Mouse (Mus musculus): Measurements from ENCODE around the gene 4921504E06Rik.

DNA sequence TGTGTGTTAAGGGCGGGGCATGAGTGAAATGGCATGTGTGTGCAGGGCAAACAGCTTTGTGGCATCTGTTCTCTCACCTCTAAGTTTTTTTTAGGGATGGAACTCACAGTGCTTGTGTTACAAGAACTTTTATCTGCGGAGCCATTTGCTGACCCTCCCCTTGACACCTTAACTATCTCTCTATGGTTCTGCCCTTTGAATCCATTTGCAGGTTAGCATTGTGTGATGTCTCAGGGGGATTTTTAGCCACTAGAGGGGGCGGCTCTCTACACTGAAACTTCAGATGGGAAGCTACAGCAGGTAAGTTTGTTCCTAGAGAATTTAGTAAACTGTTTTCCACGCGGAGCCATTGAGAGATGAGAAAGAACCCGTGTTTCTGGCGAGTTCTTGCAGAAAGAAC, 32.1 kb downstream of the 4921504E06Rik start:
- TF ChIP-seq CTCF (IDR thresholded peaks at IDR 0.05; ENCODE audit: insufficient read depth, low read length): no peak
- TF ChIP-seq POLR2A (IDR thresholded peaks at IDR 0.05; ENCODE audit: borderline replicate concordance, extremely low read depth, low read depth, low read length): no peak
